Mouse (Mus musculus) C2C12 (cell line): ENCODE measurements around the gene Selenom. TPM values are rescaled to one million over a fixed set of nuclear protein-coding genes. Genes with fewer than 3 reads are reported as not detected.

Source experiments
- H3K27me3 ChIP-seq: one replicate; pipeline ENCODE4 v1.6.1; 2011; ENCODE audit not compliant: control insufficient read depth, insufficient read depth, insufficient read length
- H3K36me3 ChIP-seq: one replicate; pipeline ENCODE4 v1.6.1; 2011; ENCODE audit not compliant: control insufficient read depth, insufficient read depth
- H3K4me3 ChIP-seq: one replicate; pipeline ENCODE4 v1.5.1; 2011; ENCODE audit warnings: mild to moderate bottlenecking, control low read depth; ENCODE audit not compliant: poor library complexity, insufficient read depth, severe bottlenecking
- H3K79me2 ChIP-seq: one replicate; pipeline ENCODE4 v1.6.1; 2011; ENCODE audit not compliant: control insufficient read depth, insufficient read depth
- H3K79me3 ChIP-seq: one replicate; pipeline ENCODE4 v1.6.1; 2011; ENCODE audit warnings: low read depth, control low read depth
- H3ac ChIP-seq: one replicate; pipeline ENCODE3; 2011; ENCODE audit warnings: low read depth; ENCODE audit not compliant: control insufficient read depth, insufficient read length
- CEBPB ChIP-seq: IDR thresholded peaks from one replicate; pipeline ENCODE4 v1.6.1; 2011; ENCODE audit warnings: low read depth, mild to moderate bottlenecking, control low read depth, moderate library complexity
- CTCF ChIP-seq: IDR thresholded peaks from one replicate; pipeline ENCODE4 v1.5.1; 2011; ENCODE audit not compliant: control insufficient read depth, insufficient read depth, insufficient read length
- FOSL1 ChIP-seq: IDR thresholded peaks from one replicate; pipeline ENCODE4 v1.8.0; 2011; ENCODE audit warnings: mild to moderate bottlenecking, low read length; ENCODE audit not compliant: poor library complexity, insufficient read depth, severe bottlenecking
- MAX ChIP-seq: IDR thresholded peaks from one replicate; pipeline ENCODE4 v1.6.1; 2011; ENCODE audit warnings: mild to moderate bottlenecking, control low read depth
- MYOD1 ChIP-seq: IDR thresholded peaks from one replicate; pipeline ENCODE4 v1.6.1; 2011; ENCODE audit warnings: low read depth; ENCODE audit not compliant: control insufficient read depth, insufficient read length
- MYOG ChIP-seq: IDR thresholded peaks from one replicate; pipeline ENCODE4 v1.6.1; 2011; ENCODE audit not compliant: control insufficient read depth, insufficient read length; ENCODE audit errors: extremely low read depth
- USF1 ChIP-seq: IDR thresholded peaks from one replicate; pipeline ENCODE4 v1.6.1; 2011; ENCODE audit warnings: low read depth, mild to moderate bottlenecking, control low read depth, moderate library complexity
- polyA plus RNA-seq: library from polyadenylated mRNA; unstranded; fragments of >200 nt; fragmentation: generic; extraction: Trizol; gene quantifications from one replicate; pipeline ENCODE4 v1.2.1, GENCODE M21; 2012; ENCODE audit warnings: missing spikeins

Gene Selenom
- polyA plus RNA-seq, 1 experiment = 77.0 TPM

- TF ChIP-seq MYOD1 (no peak), CTCF (no peak), MYOG (no peak), USF1 (no peak), MAX (no peak), CEBPB (no peak), FOSL1 (no peak)
- Histone ChIP-seq H3K27me3 (no peaks in the 10 kb centered on the region), H3K36me3 (no peaks in the 10 kb centered on the region), H3K79me3 (no peaks in the 10 kb centered on the region), H3K4me3 (no peak overlapping the region), H3ac (no peak overlapping the region), H3K79me2 (no peaks in the 10 kb centered on the region)
These were observed 28.1 kb upstream of the Selenom start for GRCm38 (mm10) chr11:3486349-3486748.

- Histone ChIP-seq H3K27me3 (peaks cover 4% of the 10 kb centered on the region), H3K79me2 (no peaks in the 10 kb centered on the region), H3ac (no peak within 1 kb of the TSS), H3K4me3 (no peak within 1 kb of the TSS), H3K79me3 (no peaks in the 10 kb centered on the region), H3K36me3 (no peaks in the 10 kb centered on the region)
- TF ChIP-seq MYOD1 (no peak), CTCF (no peak), MYOG (no peak), CEBPB (no peak), USF1 (no peak), MAX (no peak), FOSL1 (no peak)
These were observed 26.4 kb upstream of the Selenom start, which contains the start of gene Pla2g3 for GRCm38 (mm10) chr11:3487952-3488570. TSS of gene Pla2g3 (plus strand) at chr11:3488284.

DNA sequence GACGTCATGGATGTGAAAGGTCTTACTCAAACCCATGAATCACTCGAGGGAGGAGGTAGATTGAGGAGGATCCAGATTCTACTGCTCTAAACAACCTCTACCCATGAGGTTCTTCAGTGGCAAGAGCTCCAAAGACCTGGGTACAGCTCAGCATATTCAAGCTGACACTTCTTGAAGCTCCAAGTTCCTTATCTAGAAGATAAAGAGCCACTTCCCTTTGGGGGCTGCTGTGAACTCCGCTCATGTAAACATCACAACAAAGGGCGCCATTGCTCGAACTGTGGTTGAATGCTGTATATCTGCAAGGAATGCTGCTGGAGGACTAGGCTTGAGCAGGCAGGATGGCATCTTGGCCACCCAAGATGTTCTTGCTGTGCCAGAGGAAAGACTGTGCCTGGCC is 25.4 kb upstream of the Selenom start:
- Histone ChIP-seq H3ac (no peak overlapping the region), H3K36me3 (no peaks in the 10 kb centered on the region), H3K4me3 (no peak overlapping the region), H3K79me3 (no peaks in the 10 kb centered on the region), H3K79me2 (no peaks in the 10 kb centered on the region), H3K27me3 (peaks cover 4% of the 10 kb centered on the region)
- TF ChIP-seq FOSL1 (no peak), MAX (no peak), USF1 (no peak), MYOD1 (no peak), MYOG (no peak), CTCF (no peak), CEBPB (no peak)

- TF ChIP-seq MYOD1 (no peak), FOSL1 (no peak), MAX (no peak), USF1 (no peak), CEBPB (no peak), MYOG (no peak), CTCF (no peak)
- peaks cover 4% of the 10 kb centered on the region for H3K27me3 ChIP-seq
- no peaks in the 10 kb centered on the region for H3K79me2 ChIP-seq
- H3ac ChIP-seq = no peak overlapping the region
- no peaks in the 10 kb centered on the region for H3K36me3 ChIP-seq
- no peaks in the 10 kb centered on the region for H3K79me3 ChIP-seq
- no peak overlapping the region for H3K4me3 ChIP-seq
These were observed 21.7 kb upstream of the Selenom start for GRCm38 (mm10) chr11:3492748-3493147.

DNA sequence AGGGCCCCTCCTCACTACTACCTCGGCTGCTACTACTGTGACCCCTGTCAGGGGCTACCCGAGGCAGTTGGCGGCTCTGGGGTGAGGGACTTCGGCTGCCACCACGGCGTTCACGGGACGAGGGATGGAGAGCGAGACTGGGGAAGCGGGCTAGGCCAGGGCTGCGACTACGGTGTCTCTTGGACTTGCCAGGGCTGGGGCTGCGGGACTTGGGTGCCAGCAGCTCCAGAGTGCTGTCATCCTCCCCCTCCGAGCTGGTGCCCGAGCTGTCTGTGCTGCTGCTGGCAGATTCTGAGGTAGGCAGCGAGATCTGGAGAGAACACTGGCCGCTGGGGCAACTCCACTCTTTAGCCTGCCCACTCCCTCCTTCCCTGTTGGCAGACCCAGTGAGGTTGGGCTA is 19.6 kb upstream of the Selenom start:
- Histone ChIP-seq H3K79me3 (no peaks in the 10 kb centered on the region), H3K79me2 (no peaks in the 10 kb centered on the region), H3K4me3 (no peak overlapping the region), H3K36me3 (no peaks in the 10 kb centered on the region), H3K27me3 (peaks cover 4% of the 10 kb centered on the region), H3ac (no peak overlapping the region)
- TF ChIP-seq CEBPB (no peak), CTCF (no peak), MAX (no peak), MYOD1 (no peak), MYOG (no peak), USF1 (no peak), FOSL1 (no peak)

GRCm38 (mm10) chr11:3495496-3495895 is 19.0 kb upstream of the Selenom start:
- Histone ChIP-seq H3K4me3 (no peak overlapping the region), H3K79me3 (no peaks in the 10 kb centered on the region), H3K27me3 (peaks cover 4% of the 10 kb centered on the region), H3K36me3 (no peaks in the 10 kb centered on the region), H3ac (no peak overlapping the region), H3K79me2 (no peaks in the 10 kb centered on the region)
- TF ChIP-seq CTCF (no peak), MYOD1 (no peak)
